In the genomic region with DNA sequence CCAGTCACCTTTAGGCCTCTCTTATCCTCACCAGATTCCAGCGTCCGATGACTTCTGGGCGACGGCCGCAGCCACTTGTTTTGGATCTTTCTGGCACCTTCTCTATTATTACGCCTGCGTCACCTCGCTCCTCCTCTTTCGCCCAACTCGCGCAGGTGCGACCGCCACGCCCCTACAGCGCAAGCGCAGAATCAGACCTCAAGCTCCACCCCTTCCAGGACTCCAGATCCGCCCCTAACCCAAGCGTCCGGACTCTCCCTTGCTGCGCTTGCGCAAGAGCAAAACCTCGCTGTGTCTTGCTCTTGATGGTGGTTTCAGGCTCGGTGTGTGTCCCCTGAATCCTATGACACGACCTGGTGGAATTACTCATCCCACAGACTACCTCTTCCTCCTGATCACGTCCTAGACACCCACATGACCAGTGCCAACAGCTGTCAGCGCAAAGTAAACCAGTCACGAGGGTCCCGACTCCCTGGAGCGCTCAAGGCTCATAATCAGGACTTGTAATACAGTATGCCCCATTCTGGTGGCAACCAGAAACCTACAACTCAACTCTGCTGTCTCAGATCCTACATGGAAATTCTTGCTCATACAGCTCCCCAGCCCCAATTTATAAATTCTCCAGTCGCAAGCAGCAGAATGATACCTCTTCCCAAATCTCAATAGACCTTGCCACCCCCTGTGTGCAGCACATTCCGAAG, we compare ENCODE assay signal across 7 mouse cellular contexts. TPM values are rescaled to one million over a fixed set of nuclear protein-coding genes. Genes with fewer than 3 reads are reported as not detected.
DNase-seq lines count a peak whose midpoint lies in the region; ATAC-seq and TF ChIP-seq lines count a peak whose summit lies in the region.

No protein-coding gene starts in this region.

- peak overlapping the region; percentile 76 for H3K4me3 ChIP-seq in intestine, postnatal 0 days (ENCODE audit: low read depth, low read length)
- H3K4me3 ChIP-seq in midbrain, embryonic 12.5 days = peak overlapping the region; percentile 65
- H3K4me3 ChIP-seq in small intestine, adult 2 months (ENCODE audit: low read depth, low read length) = peak overlapping the region; percentile 84

- peak; percentile 72 for ATAC-seq in intestine, postnatal 0 days
- peak; percentile 61 for ATAC-seq in midbrain, embryonic 12.5 days (ENCODE audit: low FRiP score, low read depth)

- H3K4me1 ChIP-seq in intestine, postnatal 0 days (replicated peaks; ENCODE audit: control insufficient read depth, insufficient read depth, low read length) = peaks cover 13% of the 10 kb centered on the region
- H3K4me1 ChIP-seq in midbrain, embryonic 12.5 days = peaks cover 34% of the 10 kb centered on the region
- peaks cover 11% of the 10 kb centered on the region for H3K4me1 ChIP-seq in small intestine, adult 2 months (ENCODE audit: control insufficient read depth, insufficient read depth, insufficient read length, low read length)

- peak overlapping the region; percentile 90 for H3K4me2 ChIP-seq in intestine, postnatal 0 days (replicated peaks; ENCODE audit: low read depth)
- H3K4me2 ChIP-seq in midbrain, embryonic 12.5 days (replicated peaks) = peak overlapping the region; percentile 96

- peak overlapping the region; percentile 89 for H3K27ac ChIP-seq in intestine, postnatal 0 days (ENCODE audit: low read depth, low read length)
- H3K27ac ChIP-seq in midbrain, embryonic 12.5 days (replicated peaks) = peak overlapping the region; percentile 76
- H3K27ac ChIP-seq in small intestine, adult 2 months (ENCODE audit: insufficient read depth, low read depth, low read length) = peak overlapping the region; percentile 93

- 3% methylated on average over 31 of the region's 31 CpGs for WGBS in intestine, postnatal 0 days
- 3% methylated on average over 31 of the region's 31 CpGs for WGBS in midbrain, embryonic 12.5 days
- 2% methylated on average over 31 of the region's 31 CpGs for WGBS in small intestine, adult 2 months

- TF ChIP-seq POLR2A in small intestine, adult 2 months (IDR thresholded peaks at IDR 0.05; ENCODE audit: low read depth, low read length) = peak; percentile 98

- no peaks in the 10 kb centered on the region for H3K27me3 ChIP-seq in intestine, postnatal 0 days (replicated peaks; ENCODE audit: control insufficient read depth, insufficient read depth, low read length)
- H3K27me3 ChIP-seq in midbrain, embryonic 12.5 days = no peaks in the 10 kb centered on the region
- H3K27me3 ChIP-seq in small intestine, adult 2 months (ENCODE audit: control insufficient read depth, insufficient read depth, low read length) = no peaks in the 10 kb centered on the region

- H3K36me3 ChIP-seq in intestine, postnatal 0 days (ENCODE audit: control insufficient read depth, insufficient read depth) = peaks cover 18% of the 10 kb centered on the region
- H3K36me3 ChIP-seq in midbrain, embryonic 12.5 days = peaks cover 17% of the 10 kb centered on the region
- H3K36me3 ChIP-seq in small intestine, adult 2 months (ENCODE audit: control insufficient read depth, insufficient read depth, low read length) = peaks cover 17% of the 10 kb centered on the region

- no peak for TF ChIP-seq CTCF in intestine, postnatal 0 days (IDR thresholded peaks at IDR 0.05; ENCODE audit: low read depth)
- TF ChIP-seq CTCF in small intestine, adult 2 months (IDR thresholded peaks at IDR 0.05; ENCODE audit: extremely low read depth, insufficient read length, insufficient replicate concordance, low read depth, low read length) = no peak

- H3K9ac ChIP-seq in intestine, postnatal 0 days (ENCODE audit: low read depth, low read length) = peak overlapping the region; percentile 74
- H3K9ac ChIP-seq in midbrain, embryonic 12.5 days (replicated peaks) = peak overlapping the region; percentile 72

- peak; percentile 97 for DNase-seq in adrenal gland, adult 8-10 months
- peak; percentile 94 for DNase-seq in embryo, embryonic 9.5 days (ENCODE audit: extremely low spot score)
- DNase-seq in gastrocnemius, postnatal 4 days (ENCODE audit: low spot score in 2 of 2) = peak; percentile 74 to 90
- peak; percentile 94 for DNase-seq in left cerebral cortex, postnatal 4 days

- H3K9me3 ChIP-seq in intestine, postnatal 0 days (ENCODE audit: control insufficient read depth) = no peaks in the 10 kb centered on the region
- H3K9me3 ChIP-seq in midbrain, embryonic 12.5 days = no peaks in the 10 kb centered on the region

- intact Hi-C loops in left cerebral cortex, postnatal 4 days (cut with DNase I) = loop anchor here (2.0 kb wide), 1 partner anchor 41 kb away; a partner anchor contains a TSS

RNA-seq across cellular contexts. Expression of a gene that starts 0.5 kb away (rescaled TPM):
- 10 to 100 TPM; 15.6 to 22.2 (median 19.1) TPM for total RNA-seq in adrenal gland, adult 8-10 months (2022)
- 1 to 10 TPM; 6.6 to 8.3 TPM for total RNA-seq in gastrocnemius, postnatal 4 days (2021)
- 14.8 and 15.8 TPM in 2 replicates for polyA plus RNA-seq in intestine, postnatal 0 days (2015; fragmentation: Nextera tagmentation; extraction: Ambion mirVana)
- 10 to 100 TPM; 15.1 to 16.8 TPM for total RNA-seq in left cerebral cortex, postnatal 4 days (2021)
- 11.7 and 12.2 TPM in 2 replicates for polyA plus RNA-seq in midbrain, embryonic 12.5 days (2016; fragmentation: Nextera tagmentation; extraction: Ambion mirVana)
- polyA plus RNA-seq in small intestine, adult 2 months (2012; rRNA removed) = 44.2 and 135 TPM in 2 replicates

RNA-seq across cellular contexts. Expression of a gene that starts 1.3 kb away (rescaled TPM):
- total RNA-seq in adrenal gland, adult 8-10 months (2022) = 10 to 100 TPM; 11.7 to 16.1 (median 14.2) TPM
- 10 to 100 TPM; 10.6 to 11.3 TPM for total RNA-seq in gastrocnemius, postnatal 4 days (2021)
- polyA plus RNA-seq in intestine, postnatal 0 days (2015; fragmentation: Nextera tagmentation; extraction: Ambion mirVana) = 1.1 and 1.3 TPM in 2 replicates
- 1 to 10 TPM; 6.5 to 7.8 TPM for total RNA-seq in left cerebral cortex, postnatal 4 days (2021)
- polyA plus RNA-seq in midbrain, embryonic 12.5 days (2016; fragmentation: Nextera tagmentation; extraction: Ambion mirVana) = 2.3 and 2.5 TPM in 2 replicates
- 5.8 and 8.7 TPM in 2 replicates for polyA plus RNA-seq in small intestine, adult 2 months (2012; rRNA removed)

RNA-seq across cellular contexts. Expression of a gene that starts 17.7 kb away (rescaled TPM):
- 100 to 1,000 TPM in 3 of 4 experiments, 10 to 100 TPM in 1; 99.2 to 107 (median 104) TPM for total RNA-seq in adrenal gland, adult 8-10 months (2022)
- total RNA-seq in gastrocnemius, postnatal 4 days (2021) = 10 to 100 TPM; 62.8 to 63.2 TPM
- 8.8 and 9.7 TPM in 2 replicates for polyA plus RNA-seq in intestine, postnatal 0 days (2015; fragmentation: Nextera tagmentation; extraction: Ambion mirVana)
- total RNA-seq in left cerebral cortex, postnatal 4 days (2021) = 100 to 1,000 TPM; 195 to 197 TPM
- 17.9 and 19.0 TPM in 2 replicates for polyA plus RNA-seq in midbrain, embryonic 12.5 days (2016; fragmentation: Nextera tagmentation; extraction: Ambion mirVana)
- polyA plus RNA-seq in small intestine, adult 2 months (2012; rRNA removed) = 77.7 and 163 TPM in 2 replicates

RNA-seq across cellular contexts. Expression of a gene that starts 30.7 kb away (rescaled TPM):
- total RNA-seq in adrenal gland, adult 8-10 months (2022) = 10 to 100 TPM; 23.6 to 29.4 (median 27.2) TPM
- 10 to 100 TPM; 32.7 to 34.6 TPM for total RNA-seq in gastrocnemius, postnatal 4 days (2021)
- polyA plus RNA-seq in intestine, postnatal 0 days (2015; fragmentation: Nextera tagmentation; extraction: Ambion mirVana) = 7.8 and 8.4 TPM in 2 replicates
- total RNA-seq in left cerebral cortex, postnatal 4 days (2021) = 10 to 100 TPM; 29.4 to 36.1 TPM
- 8.8 and 10.0 TPM in 2 replicates for polyA plus RNA-seq in midbrain, embryonic 12.5 days (2016; fragmentation: Nextera tagmentation; extraction: Ambion mirVana)
- 15.8 and 37.1 TPM in 2 replicates for polyA plus RNA-seq in small intestine, adult 2 months (2012; rRNA removed)

RNA-seq across cellular contexts. Expression of a gene that starts 40.4 kb away (rescaled TPM):
- total RNA-seq in adrenal gland, adult 8-10 months (2022) = 1 to 10 TPM in 3 of 4 experiments, under 1 TPM in 1; 0.90 to 3.5 (median 1.7) TPM
- total RNA-seq in gastrocnemius, postnatal 4 days (2021) = under 1 TPM; 0.52 to 0.91 TPM
- 0.53 and 0.72 TPM in 2 replicates for polyA plus RNA-seq in intestine, postnatal 0 days (2015; fragmentation: Nextera tagmentation; extraction: Ambion mirVana)
- total RNA-seq in left cerebral cortex, postnatal 4 days (2021) = 10 to 100 TPM; 17.7 to 18.7 TPM
- polyA plus RNA-seq in midbrain, embryonic 12.5 days (2016; fragmentation: Nextera tagmentation; extraction: Ambion mirVana) = 44.0 and 63.7 TPM in 2 replicates
- polyA plus RNA-seq in small intestine, adult 2 months (2012; rRNA removed) = 2.9 and 6.9 TPM in 2 replicates

Comparison
In these comparisons a context has a peak if more than half of its experiments do, and no peak if none do; other contexts are left out.
1. Peak in every context shown above with its lines: DNase-seq, ATAC-seq, H3K4me3 ChIP-seq and H3K27ac ChIP-seq.